Mouse (Mus musculus): ENCODE measurements around the gene Ugdh.

DNA sequence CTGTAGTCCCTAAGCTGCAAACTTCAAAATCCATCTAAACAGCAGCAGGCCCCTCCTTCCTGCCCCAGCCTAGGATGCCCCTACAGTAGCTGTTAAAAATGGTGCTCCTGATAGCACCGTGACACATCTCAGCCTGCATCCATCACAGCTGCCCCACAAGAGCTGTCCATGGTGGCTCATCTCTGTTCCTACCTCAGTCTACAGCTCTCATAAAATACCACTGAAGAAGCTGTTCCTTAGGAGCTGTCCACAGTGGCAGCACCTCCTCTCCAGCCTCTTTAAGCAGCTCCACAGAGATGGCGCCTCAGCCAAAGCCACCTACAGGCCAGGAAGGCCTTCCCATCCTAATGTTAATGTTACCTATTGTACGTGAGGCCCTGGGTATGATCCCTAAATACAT lies 31.2 kb upstream of the Ugdh start:
- TF ChIP-seq CTCF (IDR thresholded peaks at IDR 0.05; ENCODE audit: extremely low read depth, insufficient read depth, insufficient read length, insufficient replicate concordance) (no peak), POLR2A (IDR thresholded peaks at IDR 0.05; ENCODE audit: low read depth, low read length) (no peak)

Measured in spleen, adult 2 months (tissue).